Mouse (Mus musculus) gastrocnemius, postnatal 14 days (tissue): ENCODE results near the gene Dao. TPM values are rescaled to one million over a fixed set of nuclear protein-coding genes. Genes with fewer than 3 reads are reported as not detected.

ENCODE experiments used
- DNase-seq: peaks from one replicate; pipeline ENCODE4 v3.0.0; 2021; ENCODE audit warnings: mixed read lengths
- intact Hi-C: fragments of 180-260 bp; cut with DNase I; formaldehyde crosslinking; loops from one replicate; pipeline ENCODE4 v1.15.1; 2025; ENCODE audit warnings: low total_unique reads
- total RNA-seq, 2 experiments: library from RNA; stranded (reverse); gene quantifications; 2 replicates each; pipeline ENCODE4 v1.2.3; 2021

Dao gene
- total RNA-seq, 2 experiments from 2014 or later, result not detected

GRCm38 (mm10) chr5:114048731-114049308, 45.3 kb downstream of the Dao start:
- no peak for DNase-seq
- intact Hi-C loops, result loop anchor here (5.0 to 10.0 kb wide), 4 partner anchors 78 to 256 kb away; partner anchors contain the start of gene Alkbh2

DNA sequence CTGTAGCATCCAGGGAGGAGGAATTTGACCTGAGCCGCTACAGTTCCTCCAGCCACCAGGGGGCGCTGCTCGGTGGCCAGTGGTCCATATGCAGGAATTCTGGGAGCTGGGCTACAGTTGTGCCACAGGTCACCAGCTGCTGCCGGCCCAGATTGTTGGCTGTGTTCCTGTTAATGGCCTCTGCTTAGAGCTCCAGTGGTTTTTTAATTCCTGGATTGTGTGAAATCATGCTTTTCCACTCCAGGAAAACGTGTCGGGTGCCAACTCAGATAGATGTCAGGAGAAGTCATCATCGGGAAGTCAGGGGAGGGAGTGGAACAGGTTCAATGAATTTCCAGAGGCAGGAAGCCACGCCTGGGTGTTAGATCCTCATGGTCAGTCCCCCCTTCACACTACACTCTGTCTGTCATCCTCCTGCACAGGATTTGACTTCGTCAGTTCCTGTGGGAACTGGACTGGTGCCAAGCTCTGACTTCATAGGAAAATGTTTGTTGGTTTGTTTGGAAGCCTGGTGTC, 48.8 kb downstream of the Dao start:
- peak; percentile 78 for DNase-seq
- intact Hi-C loops, result no loop called here

GRCm38 (mm10) chr5:114057129-114057731, 53.7 kb downstream of the Dao start:
- intact Hi-C loops, result no loop called here

DNA sequence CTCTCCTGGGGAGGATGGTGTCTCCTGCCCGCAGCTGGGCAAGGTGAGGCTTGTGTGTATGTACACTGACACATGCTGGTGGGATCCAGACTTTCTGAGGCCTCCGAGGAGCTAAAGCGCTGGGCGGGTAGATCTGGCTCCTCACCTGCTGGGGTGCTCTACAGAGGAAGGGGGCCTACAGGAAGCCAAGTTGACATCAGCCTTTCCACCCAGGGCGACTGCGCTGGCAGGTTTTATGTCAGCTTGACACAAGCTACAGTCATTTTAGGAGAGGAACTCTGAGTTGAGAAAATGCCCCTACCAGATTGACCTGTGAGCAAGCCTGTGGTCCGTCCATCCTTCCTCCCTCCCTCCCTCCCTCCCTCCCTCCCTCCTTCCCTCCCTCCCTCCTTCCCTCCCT, 58.2 kb downstream of the Dao start:
- no peak for DNase-seq
- intact Hi-C loops, result no loop called here

More at GRCm38 (mm10) chr5:114057129-114057731, 53.7 kb downstream of the Dao start:
- no peak for DNase-seq

- DNase-seq, result no peak
- intact Hi-C loops, result no loop called here
Measured at GRCm38 (mm10) chr5:114063958-114064357, 60.5 kb downstream of the Dao start.

GRCm38 (mm10) chr5:114065161-114065560, 61.7 kb downstream of the Dao start, which contains the start of gene Usp30:
TSS of gene Usp30 (plus strand) at chr5:114065461.
- intact Hi-C loops, result no loop called here

GRCm38 (mm10) chr5:114066601-114067000, 63.1 kb downstream of the Dao start:
- DNase-seq, result no peak
- intact Hi-C loops, result no loop called here

More at GRCm38 (mm10) chr5:114065161-114065560, 61.7 kb downstream of the Dao start, which contains the start of gene Usp30:
- DNase-seq, result no peak

- intact Hi-C loops, result no loop called here
- DNase-seq, result no peak
Measured at GRCm38 (mm10) chr5:114067543-114067942, 64.0 kb downstream of the Dao start.

- intact Hi-C loops, result no loop called here
- no peak for DNase-seq
Measured at GRCm38 (mm10) chr5:114067982-114068381, 64.5 kb downstream of the Dao start.

- no peak for DNase-seq
Measured at GRCm38 (mm10) chr5:114070858-114071257, 67.4 kb downstream of the Dao start.

DNA sequence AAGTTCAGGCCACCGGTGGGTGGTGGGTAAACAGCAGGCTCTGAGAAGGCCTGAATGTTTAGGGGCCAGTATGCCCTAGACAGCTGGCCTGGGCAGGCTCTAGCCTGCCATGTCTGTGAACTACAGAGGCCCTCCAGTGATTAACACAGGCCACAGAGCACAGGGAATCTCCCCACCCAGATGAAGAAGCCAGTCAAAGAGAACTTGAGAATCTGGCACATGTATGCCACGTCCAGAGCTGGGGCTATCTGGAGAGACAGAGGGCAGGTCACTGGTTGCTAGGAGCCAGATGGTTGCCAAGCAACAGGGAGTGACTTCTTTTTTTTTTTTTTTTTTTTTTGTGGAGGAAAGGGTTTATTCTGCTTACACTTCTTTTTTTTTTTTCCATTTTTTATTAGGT, 68.8 kb downstream of the Dao start:
- intact Hi-C loops, result no loop called here
- DNase-seq, result no peak

More at GRCm38 (mm10) chr5:114070858-114071257, 67.4 kb downstream of the Dao start:
- intact Hi-C loops, result no loop called here

Other genes starting within 250 kb of the Dao start
- 1 to 10 TPM; 6.5 to 6.9 TPM for gene Sart3, start 231.2 kb upstream of the Dao start, total RNA-seq
- gene Iscu, start 231.0 kb upstream of the Dao start, total RNA-seq, result 100 to 1,000 TPM in 1 of 2 experiments, 10 to 100 TPM in 1; 92.5 to 102 TPM
- gene Tmem119, start 203.2 kb upstream of the Dao start, total RNA-seq, result 10 to 100 TPM in 1 of 2 experiments, 1 to 10 TPM in 1; 5.8 to 11.2 TPM
- 1 to 10 TPM; 1.1 TPM for gene Selplg, start 171.1 kb upstream of the Dao start, total RNA-seq
- 10 to 100 TPM; 24.0 to 28.7 TPM for gene Coro1c, start 94.9 kb upstream of the Dao start, total RNA-seq
- gene Ssh1, start 9.8 kb upstream of the Dao start, total RNA-seq, result 1 to 10 TPM; 5.6 to 8.9 TPM
- 1 to 10 TPM; 7.2 to 7.8 TPM for gene Usp30, start 61.8 kb downstream of the Dao start, total RNA-seq
- gene Svop, start 87.9 kb downstream of the Dao start, total RNA-seq, result not detected
- gene Alkbh2, start 124.5 kb downstream of the Dao start, total RNA-seq, result 1 to 10 TPM; 1.1 to 1.5 TPM
- gene Ung, start 126.7 kb downstream of the Dao start, total RNA-seq, result 1 to 10 TPM; 6.5 to 7.2 TPM
- 10 to 100 TPM; 66.4 to 98.1 TPM for gene Acacb, start 142.8 kb downstream of the Dao start, total RNA-seq